Mouse (Mus musculus) midbrain, embryonic 16.5 days (tissue): ENCODE results near the gene Elp4. TPM values are rescaled to one million over a fixed set of nuclear protein-coding genes. Genes with fewer than 3 reads are reported as not detected.

Experiments used
- ATAC-seq: fragments of 200-750 bp; cut with Nextera tagmentation; 2 replicates; pipeline ENCODE4 v1.8.0; 2017; ENCODE audit warnings: moderate TSS enrichment
- H3K27ac ChIP-seq: fragments of 300-500 bp; sonication (generic); 2 replicates; pipeline ENCODE4 v1.5.1; 2014; ENCODE audit warnings: mild to moderate bottlenecking, low read length, mixed read lengths
- H3K27me3 ChIP-seq: fragments of 300-500 bp; sonication (generic); 2 replicates; pipeline ENCODE4 v1.6.1; 2014; ENCODE audit warnings: low read depth, low read length, mixed read lengths; ENCODE audit not compliant: control insufficient read depth, insufficient read depth
- H3K36me3 ChIP-seq: fragments of 300-500 bp; sonication (generic); 2 replicates; pipeline ENCODE4 v1.6.1; 2014; ENCODE audit warnings: mild to moderate bottlenecking, low read length, moderate library complexity, mixed read lengths; ENCODE audit not compliant: control insufficient read depth, insufficient read depth
- H3K4me1 ChIP-seq: fragments of 300-500 bp; sonication (generic); 2 replicates; pipeline ENCODE4 v1.6.1; 2014; ENCODE audit warnings: mild to moderate bottlenecking, low read length, mixed read lengths; ENCODE audit not compliant: control insufficient read depth, insufficient read depth
- H3K4me2 ChIP-seq: fragments of 300-500 bp; sonication (generic); 2 replicates; pipeline ENCODE4 v1.6.1; 2014; ENCODE audit warnings: mild to moderate bottlenecking, low read length, mixed read lengths
- H3K4me3 ChIP-seq: fragments of 300-500 bp; sonication (generic); 2 replicates; pipeline ENCODE4 v1.5.1; 2014; ENCODE audit warnings: low read depth, mild to moderate bottlenecking, low read length, moderate library complexity, mixed read lengths
- H3K9ac ChIP-seq: fragments of 300-500 bp; sonication (generic); 2 replicates; pipeline ENCODE4 v1.6.1; 2014; ENCODE audit warnings: low read depth, low read length, mixed read lengths
- H3K9me3 ChIP-seq: fragments of 300-500 bp; sonication (generic); replicated peaks from 2 replicates; pipeline ENCODE4 v1.6.1; 2014; ENCODE audit warnings: mild to moderate bottlenecking, low read length, mixed read lengths; ENCODE audit not compliant: control insufficient read depth, poor library complexity, severe bottlenecking
- WGBS: fragments of 180-500 bp; shearing (Covaris S2); extraction: QIAGEN DNeasy Blood & Tissue Kit; methylation state at CpG from one replicate; pipeline ENCODE4 v1.1.7; 2014; 5-methylcytosine and 5-hydroxymethylcytosine counted together
- polyA plus RNA-seq: library from polyadenylated mRNA; unstranded; fragments of >200 nt; fragmentation: Nextera tagmentation; extraction: Ambion mirVana; gene quantifications from 2 replicates; pipeline ENCODE4 v1.2.1, GENCODE M21; 2015

Gene Elp4
- polyA plus RNA-seq, 1 experiment from 2014 or later, result 41.3 TPM

GRCm38 (mm10) chr2:105801536-105801935 lies 102.8 kb downstream of the Elp4 start:
- Histone ChIP-seq H3K27ac (no peak overlapping the region), H3K4me1 (no peaks in the 10 kb centered on the region), H3K27me3 (no peaks in the 10 kb centered on the region; the same call in 1 of the 2 replicates), H3K36me3 (no peaks in the 10 kb centered on the region), H3K9ac (no peak overlapping the region), H3K4me2 (no peak overlapping the region), H3K4me3 (no peak overlapping the region), H3K9me3 (no peaks in the 10 kb centered on the region)
- ATAC-seq, result no peak
- 77% methylated on average over 6 of the region's 6 CpGs for WGBS

GRCm38 (mm10) chr2:105800694-105801093 lies 103.7 kb downstream of the Elp4 start:
- Histone ChIP-seq H3K36me3 (no peaks in the 10 kb centered on the region), H3K27me3 (peaks cover 2% of the 10 kb centered on the region; the same call in 1 of the 2 replicates), H3K4me3 (no peak overlapping the region), H3K27ac (no peak overlapping the region), H3K4me1 (no peaks in the 10 kb centered on the region), H3K9me3 (no peaks in the 10 kb centered on the region), H3K9ac (no peak overlapping the region), H3K4me2 (no peak overlapping the region)
- WGBS, result 51% methylated on average over 1 of the region's 1 CpGs
- ATAC-seq, result no peak

- no peaks in the 10 kb centered on the region for H3K36me3 ChIP-seq
- H3K27ac ChIP-seq, result no peak overlapping the region
- H3K4me3 ChIP-seq, result no peak overlapping the region
- no peaks in the 10 kb centered on the region for H3K9me3 ChIP-seq
- no peak overlapping the region for H3K9ac ChIP-seq
- ATAC-seq, result no peak
- no peaks in the 10 kb centered on the region for H3K4me1 ChIP-seq
- peaks cover 5% of the 10 kb centered on the region; the same call in 1 of the 2 replicates for H3K27me3 ChIP-seq
- 71% methylated on average over 2 of the region's 2 CpGs for WGBS
- no peak overlapping the region for H3K4me2 ChIP-seq
Measured at GRCm38 (mm10) chr2:105799840-105800239, 104.5 kb downstream of the Elp4 start.

- no peak for ATAC-seq
- no peak overlapping the region for H3K4me3 ChIP-seq
- no peaks in the 10 kb centered on the region for H3K9me3 ChIP-seq
- no peak overlapping the region for H3K27ac ChIP-seq
- H3K9ac ChIP-seq, result no peak overlapping the region
- no peaks in the 10 kb centered on the region for H3K36me3 ChIP-seq
- no peak overlapping the region for H3K4me2 ChIP-seq
- no peaks in the 10 kb centered on the region for H3K4me1 ChIP-seq
- H3K27me3 ChIP-seq, result peaks cover 6% of the 10 kb centered on the region; the same call in 1 of the 2 replicates
Measured at GRCm38 (mm10) chr2:105797842-105798241, 106.5 kb downstream of the Elp4 start.

GRCm38 (mm10) chr2:105796101-105796500 lies 108.3 kb downstream of the Elp4 start:
- Histone ChIP-seq H3K9ac (no peak overlapping the region), H3K9me3 (no peaks in the 10 kb centered on the region), H3K36me3 (no peaks in the 10 kb centered on the region), H3K4me3 (no peak overlapping the region), H3K27ac (no peak overlapping the region), H3K4me2 (no peak overlapping the region), H3K4me1 (no peaks in the 10 kb centered on the region), H3K27me3 (peaks cover 7% of the 10 kb centered on the region; the same call in 1 of the 2 replicates)
- ATAC-seq, result no peak

GRCm38 (mm10) chr2:105792339-105793120 lies 111.8 kb downstream of the Elp4 start:
- no peaks in the 10 kb centered on the region for H3K36me3 ChIP-seq
- H3K4me2 ChIP-seq, result no peak overlapping the region
- H3K27me3 ChIP-seq, result peaks cover 14% of the 10 kb centered on the region
- H3K4me1 ChIP-seq, result no peaks in the 10 kb centered on the region
- no peak overlapping the region for H3K9ac ChIP-seq
- WGBS, result 56% methylated on average over 12 of the region's 12 CpGs
- ATAC-seq, result no peak
- H3K27ac ChIP-seq, result no peak overlapping the region
- no peaks in the 10 kb centered on the region for H3K9me3 ChIP-seq
- H3K4me3 ChIP-seq, result no peak overlapping the region

GRCm38 (mm10) chr2:105789936-105790335 lies 114.4 kb downstream of the Elp4 start:
- Histone ChIP-seq H3K4me1 (no peaks in the 10 kb centered on the region), H3K36me3 (no peaks in the 10 kb centered on the region), H3K27ac (no peak overlapping the region), H3K9me3 (no peaks in the 10 kb centered on the region), H3K4me2 (no peak overlapping the region), H3K27me3 (peaks cover 16% of the 10 kb centered on the region), H3K9ac (no peak overlapping the region), H3K4me3 (no peak overlapping the region)
- ATAC-seq, result no peak
- 98% methylated on average over 1 of the region's 1 CpGs for whole genome bisulfite sequencing

- 39% methylated on average over 4 of the region's 4 CpGs for WGBS
- Histone ChIP-seq H3K9ac (no peak overlapping the region), H3K36me3 (no peaks in the 10 kb centered on the region), H3K27ac (no peak overlapping the region), H3K9me3 (no peaks in the 10 kb centered on the region), H3K4me3 (no peak overlapping the region), H3K4me2 (no peak overlapping the region), H3K4me1 (no peaks in the 10 kb centered on the region), H3K27me3 (peaks cover 17% of the 10 kb centered on the region)
- no peak for ATAC-seq
Measured at GRCm38 (mm10) chr2:105787726-105788125, 116.6 kb downstream of the Elp4 start.

GRCm38 (mm10) chr2:105786986-105787385 lies 117.4 kb downstream of the Elp4 start:
- Histone ChIP-seq H3K27ac (no peak overlapping the region), H3K27me3 (peaks cover 22% of the 10 kb centered on the region), H3K4me2 (no peak overlapping the region), H3K9me3 (no peaks in the 10 kb centered on the region), H3K4me1 (no peaks in the 10 kb centered on the region), H3K36me3 (no peaks in the 10 kb centered on the region), H3K4me3 (no peak overlapping the region), H3K9ac (no peak overlapping the region)
- no peak for ATAC-seq
- 19% methylated on average over 2 of the region's 2 CpGs for WGBS
